Mouse (Mus musculus) layer of hippocampus, postnatal 10 days (tissue): Measurements from ENCODE around the gene Uox. TPM values are rescaled to one million over a fixed set of nuclear protein-coding genes. Genes with fewer than 3 reads are reported as not detected.

Experiments
- DNase-seq, 2 experiments: peaks; one replicate each; pipeline ENCODE4 v3.0.0; 2021; ENCODE audit warnings: low spot score in 2 of 2
- total RNA-seq, 2 experiments: library from RNA; stranded (reverse); gene quantifications; 2 replicates each; pipeline ENCODE4 v1.2.3; 2021

Uox gene
- total RNA-seq, 2 experiments from 2014 or later = 0.38 to 0.75 TPM

GRCm38 (mm10) chr3:146620555-146621249 lies 50.5 kb downstream of the Uox start:
- peak; percentile 53 to 70 for DNase-seq

GRCm38 (mm10) chr3:146621966-146622365 lies 51.7 kb downstream of the Uox start:
- DNase-seq = no peak

- DNase-seq = no peak
These were observed 55.5 kb downstream of the Uox start for GRCm38 (mm10) chr3:146625766-146626165.

- no peak for DNase-seq
These were observed 58.2 kb downstream of the Uox start for GRCm38 (mm10) chr3:146628227-146628982.

DNA sequence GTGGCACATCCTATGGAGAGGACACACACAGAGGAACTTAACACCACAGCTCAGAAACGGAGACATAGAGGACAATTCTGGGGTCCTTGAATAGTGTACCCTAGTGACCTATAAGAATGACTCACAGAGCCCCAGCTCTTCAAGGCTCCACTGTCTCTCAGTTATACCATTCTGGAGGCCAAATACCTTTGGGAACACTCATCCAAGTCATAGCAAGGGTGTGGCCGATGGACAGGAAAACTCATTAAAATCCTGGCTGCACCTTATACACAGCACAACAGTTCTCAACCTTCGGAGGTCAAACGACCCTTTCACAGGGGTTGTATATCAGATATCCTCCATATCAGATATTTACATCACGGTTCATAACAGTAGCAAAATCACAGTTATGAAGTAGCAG lies 62.3 kb downstream of the Uox start:
- no peak for DNase-seq

GRCm38 (mm10) chr3:146641818-146642427 lies 71.7 kb downstream of the Uox start:
- peak in 1 of 2 experiments; percentile 36 for DNase-seq

- no peak for DNase-seq
These were observed 79.2 kb downstream of the Uox start for GRCm38 (mm10) chr3:146649311-146649894.

DNA sequence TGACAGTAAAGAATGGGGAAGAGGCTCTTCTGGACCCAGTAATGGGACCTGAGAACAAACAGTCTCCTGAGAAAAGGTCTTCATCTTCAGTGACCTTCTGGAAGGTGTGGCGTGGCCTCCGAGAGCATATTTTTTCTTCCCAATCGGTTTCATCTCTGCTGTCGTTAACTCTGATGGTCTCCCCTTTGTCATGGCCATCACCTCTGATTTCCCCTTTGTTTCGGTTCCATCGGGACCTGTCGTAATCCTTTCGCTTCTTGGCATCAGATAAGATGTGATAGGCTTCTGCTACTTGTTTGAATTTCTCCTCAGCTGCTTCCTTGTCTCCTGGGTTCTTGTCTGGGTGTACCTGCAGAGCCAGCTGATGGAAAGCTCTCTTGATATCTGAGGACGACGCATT lies 80.5 kb downstream of the Uox start:
- DNase-seq = no peak

DNA sequence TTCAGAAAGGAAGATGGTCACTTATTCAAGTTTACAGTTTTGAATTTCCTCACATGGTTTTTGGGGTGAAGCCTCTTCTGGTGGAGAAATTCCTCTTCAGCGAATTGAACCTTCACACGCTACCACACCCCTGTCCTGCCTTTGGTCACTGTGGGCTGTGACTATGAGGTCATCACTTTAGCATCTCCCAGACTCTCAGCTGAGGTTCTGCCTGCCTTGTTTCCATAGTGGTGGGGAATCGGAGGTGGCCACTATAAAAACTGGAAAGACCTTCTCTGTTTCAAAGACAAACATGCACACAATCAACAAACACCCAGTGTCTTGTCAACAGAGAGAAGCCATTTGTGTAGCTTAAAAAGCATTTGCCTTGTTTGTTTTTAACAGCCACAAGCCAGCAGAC lies 81.0 kb downstream of the Uox start, which contains the start of gene 4930503B20Rik:
4930503B20Rik (minus strand) TSS at position 101 of the 400 bp plus-strand sequence.
- DNase-seq = no peak

- DNase-seq = no peak
These were observed 82.2 kb downstream of the Uox start for GRCm38 (mm10) chr3:146652431-146652830.

GRCm38 (mm10) chr3:146653692-146654091 lies 83.5 kb downstream of the Uox start:
- DNase-seq = no peak

- no peak for DNase-seq
These were observed 84.9 kb downstream of the Uox start for GRCm38 (mm10) chr3:146655111-146655577.

DNA sequence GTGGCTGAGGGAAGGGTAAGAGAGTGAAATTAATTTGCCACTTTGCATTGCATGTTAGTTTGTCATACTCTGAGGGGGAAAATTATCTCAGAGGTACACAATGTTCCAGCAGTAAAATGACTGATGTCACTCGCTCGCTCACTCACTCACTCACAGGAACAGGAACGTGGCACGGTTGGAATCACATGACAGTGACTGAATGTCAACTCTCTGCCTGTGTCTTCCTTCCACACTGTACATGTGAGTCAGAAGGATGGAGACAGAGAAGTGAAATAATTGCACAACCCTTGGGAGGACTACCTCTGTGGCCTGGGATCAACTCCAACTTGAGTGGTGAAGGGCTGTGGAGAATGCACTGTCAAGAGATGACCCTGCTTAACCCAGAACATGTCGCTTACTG lies 87.2 kb downstream of the Uox start:
- DNase-seq = no peak

DNA sequence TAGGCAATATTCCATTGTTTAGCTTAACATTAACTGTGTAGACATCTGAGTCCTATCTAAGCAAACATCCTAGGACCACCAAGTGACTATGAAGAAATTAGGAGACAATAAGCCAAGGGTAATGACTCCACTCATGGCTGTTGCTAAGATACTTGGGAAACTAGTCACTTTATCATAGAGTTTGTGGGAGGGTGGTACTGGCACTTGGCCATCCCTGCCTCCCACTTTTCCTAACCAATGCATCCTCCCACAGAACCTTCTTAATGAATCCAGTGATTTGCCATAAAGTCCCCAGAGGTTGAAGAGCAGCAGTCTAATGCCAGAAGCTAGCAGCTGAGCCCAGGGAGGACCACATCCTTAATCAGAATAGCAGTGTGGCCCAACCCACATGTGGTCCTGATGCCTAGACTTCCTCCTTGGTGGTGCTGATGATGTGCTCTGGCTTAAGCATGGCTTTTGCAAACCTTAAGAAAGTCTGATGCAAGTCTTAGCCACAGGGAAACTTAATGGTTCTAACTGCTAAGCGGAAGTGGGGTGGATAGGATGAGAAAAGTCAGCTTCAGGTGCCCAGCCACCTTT lies 87.9 kb downstream of the Uox start:
- DNase-seq = no peak

GRCm38 (mm10) chr3:146659321-146659720 lies 89.1 kb downstream of the Uox start:
- DNase-seq = no peak

- DNase-seq = peak; percentile 32 to 36
These were observed 90.8 kb downstream of the Uox start for GRCm38 (mm10) chr3:146661001-146661400.

- no peak for DNase-seq
These were observed 91.7 kb downstream of the Uox start for GRCm38 (mm10) chr3:146661907-146662306.

DNA sequence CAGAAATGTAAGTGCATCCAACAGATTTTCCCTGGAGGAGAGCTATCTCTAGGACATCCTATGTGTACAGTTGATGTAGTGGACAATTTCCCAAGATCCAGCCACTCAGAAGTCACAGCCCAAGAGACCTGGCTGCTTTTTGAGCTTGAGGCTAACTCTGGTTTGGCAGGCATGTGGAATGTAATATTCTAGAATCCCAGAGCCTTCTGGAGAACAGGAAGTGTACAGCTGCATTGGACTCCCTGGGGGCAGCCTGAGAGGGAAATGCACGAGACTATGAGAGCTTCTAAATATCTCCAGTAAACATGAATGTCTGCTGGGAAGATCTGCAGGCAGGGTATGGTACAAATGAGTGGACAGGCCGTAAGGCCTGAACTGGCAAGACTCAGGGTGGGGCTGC lies 100.9 kb downstream of the Uox start:
- DNase-seq = no peak

DNA sequence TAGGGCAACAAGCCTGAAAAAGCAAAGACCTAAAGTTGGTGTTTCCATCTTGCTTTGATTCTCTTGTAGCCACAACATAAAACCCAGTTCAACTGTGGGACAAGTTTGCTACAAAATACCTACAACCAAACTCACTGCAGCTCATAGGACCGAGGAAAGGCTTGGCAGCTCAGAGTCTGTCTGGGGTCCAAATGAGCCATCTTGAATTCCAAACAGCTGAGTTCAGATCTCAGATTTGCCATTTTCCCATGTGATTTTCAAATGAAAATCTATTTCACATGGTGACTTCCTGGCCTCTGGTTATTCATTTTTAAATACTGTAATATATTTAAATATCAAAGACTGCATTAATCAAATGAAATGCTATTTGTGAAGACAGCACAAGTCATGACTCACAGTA lies 104.9 kb downstream of the Uox start:
- DNase-seq = no peak

DNA sequence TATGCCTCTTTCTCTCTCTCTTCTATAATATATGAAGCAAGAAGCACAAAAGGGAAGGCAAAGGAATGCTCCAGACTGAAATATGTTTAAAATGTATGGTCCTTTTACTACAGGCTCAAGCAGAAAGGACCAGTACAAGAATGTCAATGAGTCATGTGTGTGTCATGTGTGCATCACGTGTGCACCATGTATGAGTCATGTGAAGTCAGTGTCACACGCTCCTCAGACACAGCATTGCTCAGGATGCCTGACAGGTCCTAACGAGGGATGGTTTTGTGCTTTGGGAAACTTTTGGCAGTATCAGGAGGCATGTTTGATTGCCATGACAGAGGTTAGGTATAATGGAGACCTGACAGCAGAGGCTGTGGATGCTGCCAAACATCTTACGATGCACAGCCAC lies 106.0 kb downstream of the Uox start:
- no peak for DNase-seq

GRCm38 (mm10) chr3:146679646-146680045 lies 109.4 kb downstream of the Uox start:
- DNase-seq = no peak
